Mouse (Mus musculus): Measurements from ENCODE around the gene Gm44790. TPM values are rescaled to one million over a fixed set of nuclear protein-coding genes. Genes with fewer than 3 reads are reported as not detected.

The Gm44790 gene
- polyA plus RNA-seq, 1 experiment from 2014 or later = 0.95 TPM

GRCm38 (mm10) chr6:86391326-86391725 is 35.1 kb upstream of the Gm44790 start:
- H3K9me3 ChIP-seq (ENCODE audit: control insufficient read depth, low read length) = no peaks in the 10 kb centered on the region
- peaks cover 25% of the 10 kb centered on the region for H3K36me3 ChIP-seq (ENCODE audit: control insufficient read depth, insufficient read depth, low read length)
- no peak overlapping the region for H3K4me3 ChIP-seq (ENCODE audit: low read depth, low read length)
- 95% methylated on average over 5 of the region's 5 CpGs for WGBS
- H3K4me1 ChIP-seq (ENCODE audit: control insufficient read depth, insufficient read depth, low read length) = peaks cover 2% of the 10 kb centered on the region; the same call in 1 of the 2 replicates
- ATAC-seq (ENCODE audit: insufficient number of reproducible peaks, low FRiP score, low TSS enrichment, low read depth) = no peak
- no peak overlapping the region for H3K27ac ChIP-seq (replicated peaks; ENCODE audit: low read depth, low read length)
- no peak overlapping the region for H3K9ac ChIP-seq (ENCODE audit: low read length)
- DNase-seq (ENCODE audit: low spot score) = peak; percentile 28
- no peak overlapping the region for H3K4me2 ChIP-seq (ENCODE audit: low read depth, severe bottlenecking)
- H3K27me3 ChIP-seq (ENCODE audit: control insufficient read depth, insufficient read depth, low read length) = no peaks in the 10 kb centered on the region

- H3K9ac ChIP-seq (ENCODE audit: low read length) = no peak overlapping the region
- H3K27me3 ChIP-seq (ENCODE audit: control insufficient read depth, insufficient read depth, low read length) = no peaks in the 10 kb centered on the region
- 93% methylated on average over 1 of the region's 1 CpGs for WGBS
- no peaks in the 10 kb centered on the region for H3K9me3 ChIP-seq (ENCODE audit: control insufficient read depth, low read length)
- DNase-seq (ENCODE audit: low spot score) = no peak
- peaks cover 21% of the 10 kb centered on the region for H3K36me3 ChIP-seq (ENCODE audit: control insufficient read depth, insufficient read depth, low read length)
- H3K4me1 ChIP-seq (ENCODE audit: control insufficient read depth, insufficient read depth, low read length) = peaks cover 2% of the 10 kb centered on the region; the same call in 1 of the 2 replicates
- H3K4me2 ChIP-seq (ENCODE audit: low read depth, severe bottlenecking) = no peak overlapping the region
- H3K27ac ChIP-seq (replicated peaks; ENCODE audit: low read depth, low read length) = no peak overlapping the region
- no peak for ATAC-seq (ENCODE audit: insufficient number of reproducible peaks, low FRiP score, low TSS enrichment, low read depth)
- H3K4me3 ChIP-seq (ENCODE audit: low read depth, low read length) = no peak overlapping the region
These were observed 33.3 kb upstream of the Gm44790 start for GRCm38 (mm10) chr6:86393187-86393586.

GRCm38 (mm10) chr6:86394078-86394720 is 32.3 kb upstream of the Gm44790 start:
- H3K9ac ChIP-seq (ENCODE audit: low read length) = no peak overlapping the region
- peaks cover 2% of the 10 kb centered on the region; the same call in 1 of the 2 replicates for H3K4me1 ChIP-seq (ENCODE audit: control insufficient read depth, insufficient read depth, low read length)
- H3K36me3 ChIP-seq (ENCODE audit: control insufficient read depth, insufficient read depth, low read length) = peaks cover 16% of the 10 kb centered on the region; the same call in 1 of the 2 replicates
- no peak for ATAC-seq (ENCODE audit: insufficient number of reproducible peaks, low FRiP score, low TSS enrichment, low read depth)
- H3K27me3 ChIP-seq (ENCODE audit: control insufficient read depth, insufficient read depth, low read length) = no peaks in the 10 kb centered on the region
- DNase-seq (ENCODE audit: low spot score) = no peak
- 95% methylated on average over 17 of the region's 17 CpGs for WGBS
- no peaks in the 10 kb centered on the region for H3K9me3 ChIP-seq (ENCODE audit: control insufficient read depth, low read length)
- no peak overlapping the region for H3K27ac ChIP-seq (replicated peaks; ENCODE audit: low read depth, low read length)
- H3K4me3 ChIP-seq (ENCODE audit: low read depth, low read length) = no peak overlapping the region
- H3K4me2 ChIP-seq (ENCODE audit: low read depth, severe bottlenecking) = no peak overlapping the region

- Histone ChIP-seq H3K4me3 (ENCODE audit: low read depth, low read length) (no peak overlapping the region; the same call in 1 of the 2 replicates), H3K4me1 (ENCODE audit: control insufficient read depth, insufficient read depth, low read length) (peaks cover 2% of the 10 kb centered on the region; the same call in 1 of the 2 replicates), H3K27me3 (ENCODE audit: control insufficient read depth, insufficient read depth, low read length) (no peaks in the 10 kb centered on the region), H3K4me2 (ENCODE audit: low read depth, severe bottlenecking) (no peak overlapping the region), H3K36me3 (ENCODE audit: control insufficient read depth, insufficient read depth, low read length) (peaks cover 15% of the 10 kb centered on the region; the same call in 1 of the 2 replicates), H3K9me3 (ENCODE audit: control insufficient read depth, low read length) (no peaks in the 10 kb centered on the region), H3K27ac (replicated peaks; ENCODE audit: low read depth, low read length) (no peak overlapping the region), H3K9ac (ENCODE audit: low read length) (no peak overlapping the region)
- no peak for ATAC-seq (ENCODE audit: insufficient number of reproducible peaks, low FRiP score, low TSS enrichment, low read depth)
- DNase-seq (ENCODE audit: low spot score) = no peak
- WGBS = 86% methylated on average over 9 of the region's 9 CpGs
These were observed 31.4 kb upstream of the Gm44790 start for GRCm38 (mm10) chr6:86395021-86395420.

- Histone ChIP-seq H3K9me3 (ENCODE audit: control insufficient read depth, low read length) (no peaks in the 10 kb centered on the region), H3K36me3 (ENCODE audit: control insufficient read depth, insufficient read depth, low read length) (peaks cover 9% of the 10 kb centered on the region; the same call in 1 of the 2 replicates), H3K4me1 (ENCODE audit: control insufficient read depth, insufficient read depth, low read length) (peaks cover 2% of the 10 kb centered on the region; the same call in 1 of the 2 replicates), H3K4me3 (ENCODE audit: low read depth, low read length) (peak overlapping the region; percentile 91), H3K4me2 (ENCODE audit: low read depth, severe bottlenecking) (peak overlapping the region; percentile 53), H3K27me3 (ENCODE audit: control insufficient read depth, insufficient read depth, low read length) (no peaks in the 10 kb centered on the region), H3K9ac (ENCODE audit: low read length) (peak overlapping the region; percentile 79; the same call in 1 of the 2 replicates), H3K27ac (replicated peaks; ENCODE audit: low read depth, low read length) (no peak overlapping the region)
- DNase-seq (ENCODE audit: low spot score) = no peak
- 39% methylated on average over 10 of the region's 10 CpGs for WGBS
- ATAC-seq (ENCODE audit: insufficient number of reproducible peaks, low FRiP score, low TSS enrichment, low read depth) = no peak
These were observed 30.5 kb upstream of the Gm44790 start for GRCm38 (mm10) chr6:86395969-86396368.

GRCm38 (mm10) chr6:86396581-86397256 is 29.7 kb upstream of the Gm44790 start, which contains the start of gene Pcyox1:
Gene Pcyox1, minus strand, starts transcription at chr6:86397154.
- WGBS = 0% methylated on average over 50 of the region's 51 CpGs

GRCm38 (mm10) chr6:86397257-86397980 is 29.0 kb upstream of the Gm44790 start:
- H3K4me3 ChIP-seq (ENCODE audit: low read depth, low read length) = peak overlapping the region; percentile 91
- WGBS = 8% methylated on average over 14 of the region's 14 CpGs
- H3K4me2 ChIP-seq (ENCODE audit: low read depth, severe bottlenecking) = peak overlapping the region; percentile 53
- no peaks in the 10 kb centered on the region for H3K9me3 ChIP-seq (ENCODE audit: control insufficient read depth, low read length)
- H3K36me3 ChIP-seq (ENCODE audit: control insufficient read depth, insufficient read depth, low read length) = no peaks in the 10 kb centered on the region
- ATAC-seq (ENCODE audit: insufficient number of reproducible peaks, low FRiP score, low TSS enrichment, low read depth) (no peak), DNase-seq (ENCODE audit: low spot score) (no peak)
- peak overlapping the region; percentile 79 for H3K9ac ChIP-seq (ENCODE audit: low read length)
- peak overlapping the region; percentile 61 for H3K27ac ChIP-seq (replicated peaks; ENCODE audit: low read depth, low read length)
- H3K27me3 ChIP-seq (ENCODE audit: control insufficient read depth, insufficient read depth, low read length) = no peaks in the 10 kb centered on the region
- H3K4me1 ChIP-seq (ENCODE audit: control insufficient read depth, insufficient read depth, low read length) = peaks cover 2% of the 10 kb centered on the region; the same call in 1 of the 2 replicates

More at GRCm38 (mm10) chr6:86396581-86397256, 29.7 kb upstream of the Gm44790 start, which contains the start of gene Pcyox1:
- ATAC-seq (ENCODE audit: insufficient number of reproducible peaks, low FRiP score, low TSS enrichment, low read depth) = peak; percentile 93
- H3K4me2 ChIP-seq (ENCODE audit: low read depth, severe bottlenecking) = peak within 1 kb of the TSS; percentile 53
- DNase-seq (ENCODE audit: low spot score) = peak; percentile 91
- peak within 1 kb of the TSS; percentile 91 for H3K4me3 ChIP-seq (ENCODE audit: low read depth, low read length)
- H3K9ac ChIP-seq (ENCODE audit: low read length) = peak within 1 kb of the TSS; percentile 79
- H3K4me1 ChIP-seq (ENCODE audit: control insufficient read depth, insufficient read depth, low read length) = peaks cover 2% of the 10 kb centered on the region; the same call in 1 of the 2 replicates
- H3K27me3 ChIP-seq (ENCODE audit: control insufficient read depth, insufficient read depth, low read length) = no peaks in the 10 kb centered on the region
- H3K9me3 ChIP-seq (ENCODE audit: control insufficient read depth, low read length) = no peaks in the 10 kb centered on the region
- peak within 1 kb of the TSS; percentile 61 for H3K27ac ChIP-seq (replicated peaks; ENCODE audit: low read depth, low read length)
- peaks cover 2% of the 10 kb centered on the region; the same call in 1 of the 2 replicates for H3K36me3 ChIP-seq (ENCODE audit: control insufficient read depth, insufficient read depth, low read length)

- Histone ChIP-seq H3K4me3 (ENCODE audit: low read depth, low read length) (no peak overlapping the region), H3K9me3 (ENCODE audit: control insufficient read depth, low read length) (no peaks in the 10 kb centered on the region), H3K27me3 (ENCODE audit: control insufficient read depth, insufficient read depth, low read length) (no peaks in the 10 kb centered on the region), H3K27ac (replicated peaks; ENCODE audit: low read depth, low read length) (no peak overlapping the region), H3K36me3 (ENCODE audit: control insufficient read depth, insufficient read depth, low read length) (no peaks in the 10 kb centered on the region), H3K4me2 (ENCODE audit: low read depth, severe bottlenecking) (no peak overlapping the region), H3K9ac (ENCODE audit: low read length) (no peak overlapping the region), H3K4me1 (ENCODE audit: control insufficient read depth, insufficient read depth, low read length) (peaks cover 2% of the 10 kb centered on the region; the same call in 1 of the 2 replicates)
- no peak for ATAC-seq (ENCODE audit: insufficient number of reproducible peaks, low FRiP score, low TSS enrichment, low read depth)
- WGBS = 78% methylated on average over 2 of the region's 2 CpGs
- DNase-seq (ENCODE audit: low spot score) = no peak
These were observed 27.5 kb upstream of the Gm44790 start for GRCm38 (mm10) chr6:86398986-86399385.

Data from limb, embryonic 11.5 days (tissue).